Mouse (Mus musculus) hindbrain, embryonic 16.5 days (tissue): ENCODE data around the gene C2cd6. TPM values are rescaled to one million over a fixed set of nuclear protein-coding genes. Genes with fewer than 3 reads are reported as not detected.

Source experiments
- ATAC-seq: fragments of 200-750 bp; cut with Nextera tagmentation; 2 replicates; pipeline ENCODE4 v1.8.0; 2017; ENCODE audit warnings: moderate TSS enrichment, moderate library complexity
- H3K27ac ChIP-seq: fragments of 300-500 bp; sonication (generic); 2 replicates; pipeline ENCODE4 v1.5.1; 2014; ENCODE audit warnings: low read depth, mild to moderate bottlenecking, control low read depth, low read length, moderate library complexity
- H3K27me3 ChIP-seq: fragments of 300-500 bp; sonication (generic); replicated peaks from 2 replicates; pipeline ENCODE4 v1.6.1; 2014; ENCODE audit warnings: low read length; ENCODE audit not compliant: control insufficient read depth, insufficient read depth
- H3K36me3 ChIP-seq: fragments of 300-500 bp; sonication (generic); 2 replicates; pipeline ENCODE4 v1.6.1; 2014; ENCODE audit warnings: mild to moderate bottlenecking, low read length, moderate library complexity, mixed read lengths; ENCODE audit not compliant: control insufficient read depth, insufficient read depth
- H3K4me1 ChIP-seq: fragments of 300-500 bp; sonication (generic); 2 replicates; pipeline ENCODE4 v1.6.1; 2014; ENCODE audit warnings: low read depth, low read length; ENCODE audit not compliant: control insufficient read depth, insufficient read depth
- H3K4me2 ChIP-seq: fragments of 300-500 bp; sonication (generic); 2 replicates; pipeline ENCODE4 v1.6.1; 2014; ENCODE audit warnings: mild to moderate bottlenecking, low read length, control low read depth, moderate library complexity
- H3K4me3 ChIP-seq: fragments of 300-500 bp; sonication (generic); 2 replicates; pipeline ENCODE4 v1.5.1; 2014; ENCODE audit warnings: mild to moderate bottlenecking, low read length, control low read depth, moderate library complexity
- H3K9ac ChIP-seq: fragments of 300-500 bp; sonication (generic); 2 replicates; pipeline ENCODE4 v1.6.1; 2014; ENCODE audit warnings: low read depth, mild to moderate bottlenecking, control low read depth, low read length, moderate library complexity
- H3K9me3 ChIP-seq: fragments of 300-500 bp; sonication (generic); 2 replicates; pipeline ENCODE4 v1.6.1; 2014; ENCODE audit warnings: mild to moderate bottlenecking, low read length, moderate library complexity; ENCODE audit not compliant: control insufficient read depth
- WGBS: fragments of 180-500 bp; shearing (Covaris S2); extraction: QIAGEN DNeasy Blood & Tissue Kit; methylation state at CpG from one replicate; pipeline ENCODE4 v1.1.7; 2014; 5-methylcytosine and 5-hydroxymethylcytosine counted together
- polyA plus RNA-seq: library from polyadenylated mRNA; unstranded; fragments of >200 nt; fragmentation: Nextera tagmentation; extraction: Ambion mirVana; gene quantifications from 2 replicates; pipeline ENCODE4 v1.2.1, GENCODE M21; 2015

Gene C2cd6
- polyA plus RNA-seq, 1 experiment from 2014 or later: not detected

GRCm38 (mm10) chr1:59070867-59071266 is 23.8 kb downstream of the C2cd6 start:
- 36% methylated on average over 3 of the region's 3 CpGs for WGBS
- ATAC-seq: no peak
- no peak overlapping the region for H3K9ac ChIP-seq

GRCm38 (mm10) chr1:59067976-59068375 is 26.7 kb downstream of the C2cd6 start:
- Histone ChIP-seq H3K36me3 (no peaks in the 10 kb centered on the region), H3K9ac (no peak overlapping the region), H3K27me3 (no peaks in the 10 kb centered on the region), H3K4me1 (no peaks in the 10 kb centered on the region), H3K4me3 (no peak overlapping the region), H3K27ac (no peak overlapping the region), H3K4me2 (no peak overlapping the region), H3K9me3 (no peaks in the 10 kb centered on the region; the same call in 1 of the 2 replicates)
- WGBS: 11% methylated on average over 3 of the region's 3 CpGs
- peak; percentile 65; the same call in 1 of the 2 replicates for ATAC-seq

More at GRCm38 (mm10) chr1:59070867-59071266, 23.8 kb downstream of the C2cd6 start:
- Histone ChIP-seq H3K4me2 (no peak overlapping the region), H3K9me3 (no peaks in the 10 kb centered on the region), H3K4me1 (no peaks in the 10 kb centered on the region), H3K27me3 (no peaks in the 10 kb centered on the region), H3K4me3 (no peak overlapping the region), H3K27ac (no peak overlapping the region), H3K36me3 (no peaks in the 10 kb centered on the region)

- H3K9me3 ChIP-seq: no peaks in the 10 kb centered on the region; the same call in 1 of the 2 replicates
- 63% methylated on average over 3 of the region's 3 CpGs for WGBS
- no peaks in the 10 kb centered on the region for H3K36me3 ChIP-seq
- no peaks in the 10 kb centered on the region for H3K4me1 ChIP-seq
- no peak overlapping the region for H3K9ac ChIP-seq
- no peak overlapping the region for H3K4me2 ChIP-seq
- no peak for ATAC-seq
- no peak overlapping the region for H3K27ac ChIP-seq
- H3K27me3 ChIP-seq: no peaks in the 10 kb centered on the region
- no peak overlapping the region for H3K4me3 ChIP-seq
Observed at GRCm38 (mm10) chr1:59063697-59064096, 31.0 kb downstream of the C2cd6 start.

- H3K4me2 ChIP-seq: no peak overlapping the region
- H3K27ac ChIP-seq: no peak overlapping the region
- 76% methylated on average over 2 of the region's 2 CpGs for WGBS
- H3K27me3 ChIP-seq: no peaks in the 10 kb centered on the region
- no peak overlapping the region for H3K4me3 ChIP-seq
- no peaks in the 10 kb centered on the region for H3K9me3 ChIP-seq
- H3K36me3 ChIP-seq: no peaks in the 10 kb centered on the region
- no peak overlapping the region for H3K9ac ChIP-seq
- ATAC-seq: no peak
- no peaks in the 10 kb centered on the region for H3K4me1 ChIP-seq
Observed at GRCm38 (mm10) chr1:59056955-59057354, 37.7 kb downstream of the C2cd6 start.

- no peak overlapping the region for H3K9ac ChIP-seq
- H3K4me1 ChIP-seq: no peaks in the 10 kb centered on the region
- no peak overlapping the region for H3K27ac ChIP-seq
- no peak for ATAC-seq
- no peaks in the 10 kb centered on the region for H3K36me3 ChIP-seq
- no peak overlapping the region for H3K4me2 ChIP-seq
- H3K27me3 ChIP-seq: no peaks in the 10 kb centered on the region
- H3K9me3 ChIP-seq: no peaks in the 10 kb centered on the region
- H3K4me3 ChIP-seq: no peak overlapping the region
- WGBS: 74% methylated on average over 2 of the region's 2 CpGs
Observed at GRCm38 (mm10) chr1:59051306-59051705, 43.4 kb downstream of the C2cd6 start.

GRCm38 (mm10) chr1:59037723-59038122 is 57.0 kb downstream of the C2cd6 start:
- 79% methylated on average over 5 of the region's 5 CpGs for WGBS

GRCm38 (mm10) chr1:59021556-59021955 is 73.1 kb downstream of the C2cd6 start:
- Histone ChIP-seq H3K9ac (no peak overlapping the region), H3K27ac (no peak overlapping the region), H3K9me3 (no peaks in the 10 kb centered on the region), H3K4me1 (no peaks in the 10 kb centered on the region), H3K36me3 (no peaks in the 10 kb centered on the region), H3K27me3 (no peaks in the 10 kb centered on the region), H3K4me2 (no peak overlapping the region), H3K4me3 (no peak overlapping the region)
- no peak for ATAC-seq
- WGBS: 67% methylated on average over 3 of the region's 3 CpGs

More at GRCm38 (mm10) chr1:59037723-59038122, 57.0 kb downstream of the C2cd6 start:
- Histone ChIP-seq H3K36me3 (no peaks in the 10 kb centered on the region), H3K27ac (no peak overlapping the region), H3K4me3 (no peak overlapping the region), H3K4me2 (no peak overlapping the region), H3K9me3 (no peaks in the 10 kb centered on the region), H3K9ac (no peak overlapping the region), H3K4me1 (no peaks in the 10 kb centered on the region), H3K27me3 (no peaks in the 10 kb centered on the region)
- ATAC-seq: no peak

- H3K9me3 ChIP-seq: no peaks in the 10 kb centered on the region
- no peak overlapping the region for H3K27ac ChIP-seq
- WGBS: 47% methylated on average over 4 of the region's 4 CpGs
- H3K4me1 ChIP-seq: no peaks in the 10 kb centered on the region
- no peak for ATAC-seq
- H3K36me3 ChIP-seq: no peaks in the 10 kb centered on the region
- H3K4me2 ChIP-seq: no peak overlapping the region
- H3K4me3 ChIP-seq: no peak overlapping the region
- no peak overlapping the region for H3K9ac ChIP-seq
- no peaks in the 10 kb centered on the region for H3K27me3 ChIP-seq
Observed at GRCm38 (mm10) chr1:59009250-59009649, 85.5 kb downstream of the C2cd6 start.
